Mouse (Mus musculus) frontal cortex, postnatal 25 days (tissue): ENCODE data around the gene Wwox.

ENCODE experiments used
- DNase-seq, 2 experiments: peaks; one replicate each; pipeline ENCODE4 v3.0.0; 2022; ENCODE audit warnings: low spot score in 2 of 2

The Wwox gene

DNA sequence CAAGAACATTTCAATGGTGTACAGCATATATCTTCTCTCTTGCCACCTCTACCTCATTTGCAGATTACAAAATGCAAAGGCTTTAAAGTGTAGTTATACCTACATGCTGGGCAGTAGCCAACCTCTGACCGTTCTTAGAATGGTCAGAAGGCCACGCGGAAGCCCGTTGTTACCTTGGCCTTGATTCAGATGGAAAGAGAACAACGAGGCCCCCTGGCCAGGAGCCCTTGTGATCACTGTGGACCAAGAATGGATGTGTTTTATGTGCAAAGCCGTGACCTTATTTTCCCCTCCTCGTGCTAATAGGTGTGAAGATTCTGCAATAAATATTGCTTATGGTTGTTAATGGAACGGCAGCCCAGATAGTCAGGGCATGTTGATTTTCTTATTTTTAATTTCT lies 582.3 kb downstream of the Wwox start:
- no peak for DNase-seq

DNA sequence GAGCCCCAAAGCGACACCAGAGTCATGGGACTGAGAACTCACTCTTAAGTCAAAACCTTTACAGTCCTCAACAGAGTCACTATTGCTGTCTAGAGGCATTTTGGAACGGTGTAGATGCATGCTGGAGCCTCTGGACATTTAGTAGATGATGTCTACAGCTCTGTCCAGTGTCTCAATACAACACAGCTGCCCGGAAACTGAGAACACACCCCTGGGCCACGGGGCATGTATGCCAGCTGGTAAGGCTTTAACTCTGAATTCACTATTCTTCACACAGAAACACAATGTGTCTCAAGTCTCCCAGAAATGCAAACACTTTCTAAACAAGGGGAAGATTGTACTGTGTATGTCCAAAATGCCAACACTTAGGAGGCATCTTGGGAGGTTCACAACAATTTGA lies 584.6 kb downstream of the Wwox start:
- no peak for DNase-seq

DNA sequence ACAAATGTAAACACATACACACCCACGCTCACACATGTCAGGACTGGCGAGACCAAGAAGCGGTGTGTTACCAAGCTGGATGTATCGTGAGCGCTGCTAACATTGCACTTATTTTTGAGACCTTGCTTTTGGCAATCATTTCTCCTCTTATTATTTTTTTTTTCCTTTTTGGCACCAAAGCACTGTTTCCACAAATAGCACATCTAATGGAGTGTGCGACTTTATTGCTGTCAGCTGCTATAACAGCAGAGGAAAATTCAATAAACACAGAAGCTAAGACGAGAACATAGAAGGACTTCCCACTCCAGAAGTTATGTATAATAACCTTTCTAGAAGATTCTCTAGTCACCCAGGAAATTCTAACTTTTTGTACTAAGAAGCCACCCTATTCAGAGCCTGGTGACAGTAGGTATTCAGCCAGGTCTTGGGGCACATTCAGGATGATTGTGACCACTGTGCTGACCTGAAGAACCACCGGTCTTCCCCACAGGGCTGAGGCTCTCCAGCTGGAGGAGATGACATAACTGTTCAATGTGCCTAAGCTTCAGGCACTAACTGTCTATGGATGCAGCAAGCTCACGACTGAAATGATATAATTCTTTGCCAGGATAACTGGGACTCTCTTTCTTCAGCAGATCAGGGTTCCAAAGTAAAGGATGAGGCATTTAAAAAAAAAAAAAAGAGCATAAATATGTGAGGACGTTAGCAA lies 586.1 kb downstream of the Wwox start:
- DNase-seq = no peak

DNA sequence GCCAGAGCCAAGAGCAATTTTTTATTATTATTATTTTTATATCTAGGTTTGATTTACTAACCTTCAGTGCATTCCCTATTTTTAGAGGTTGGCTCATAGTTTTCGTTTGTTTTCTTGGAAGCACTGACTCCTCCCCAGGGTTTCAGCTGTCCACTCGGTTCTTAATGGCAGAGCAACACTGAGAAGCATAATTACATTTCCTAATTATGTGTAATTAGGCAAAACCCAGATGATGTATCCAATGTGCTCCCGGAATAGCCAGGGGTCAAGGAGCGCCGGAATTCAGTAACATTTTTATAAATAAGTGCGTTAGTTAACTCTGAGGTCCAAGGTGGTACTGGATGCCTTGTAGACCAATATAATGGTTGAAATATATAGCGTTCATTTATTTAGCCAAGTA lies 586.7 kb downstream of the Wwox start:
- no peak for DNase-seq

DNA sequence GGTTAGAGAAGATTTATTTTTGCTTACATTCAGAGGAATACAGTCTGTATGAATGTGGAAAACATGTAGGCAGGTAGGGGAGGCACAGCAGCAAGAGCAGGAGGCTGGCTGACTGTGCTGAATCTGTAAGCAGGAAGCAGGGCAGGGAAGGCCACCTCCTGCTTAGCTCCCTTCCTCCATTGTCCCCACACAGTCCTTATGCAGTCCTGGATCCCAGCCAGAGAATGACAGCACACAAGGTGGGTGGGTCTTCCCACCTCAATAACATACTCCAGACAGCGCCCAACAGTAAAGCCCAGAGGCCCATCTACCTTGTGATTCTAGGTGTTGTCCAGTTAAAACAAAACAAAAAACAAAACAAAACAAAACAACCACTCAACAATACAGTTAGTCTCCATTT lies 593.7 kb downstream of the Wwox start:
- no peak for DNase-seq

DNA sequence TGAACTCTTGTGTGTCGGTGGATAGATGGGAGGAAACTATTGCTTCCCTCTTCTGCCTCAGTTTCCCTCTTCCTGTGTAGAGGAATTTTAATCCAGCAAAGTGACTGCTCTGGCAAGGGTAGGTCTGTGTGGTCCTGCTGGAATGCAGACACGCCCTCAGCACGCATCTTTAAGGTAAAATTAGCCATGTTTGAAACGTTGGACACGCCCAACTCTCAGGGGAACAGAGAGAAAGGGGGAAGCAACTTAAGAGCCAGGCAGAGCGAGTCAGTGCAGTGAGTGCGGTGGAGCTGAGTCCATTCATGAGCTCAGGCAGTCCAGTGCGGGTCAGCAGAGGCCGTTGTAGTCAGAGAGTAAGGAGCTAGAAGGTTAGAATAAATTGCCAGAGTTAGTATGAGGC lies 596.6 kb downstream of the Wwox start:
- DNase-seq = no peak

DNA sequence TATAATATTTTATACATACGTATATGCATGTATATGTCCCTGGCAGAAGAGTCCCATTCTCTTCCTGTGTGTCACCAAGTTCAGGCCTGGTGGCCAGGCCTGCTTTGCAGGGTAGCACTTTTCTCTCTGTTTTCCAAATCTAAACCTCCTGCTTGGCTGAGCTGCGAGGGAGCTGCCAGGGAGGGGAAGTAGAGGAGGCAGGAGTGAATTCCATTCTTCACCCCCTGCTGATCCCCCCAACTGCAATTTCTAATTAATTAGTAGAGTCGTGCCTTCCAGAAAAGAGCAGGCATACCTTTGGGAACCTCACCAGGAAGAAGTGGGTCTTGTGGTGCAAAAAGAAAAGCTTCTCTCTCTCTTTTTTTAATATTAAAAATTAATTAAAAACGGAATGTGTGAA lies 599.0 kb downstream of the Wwox start:
- no peak for DNase-seq

DNA sequence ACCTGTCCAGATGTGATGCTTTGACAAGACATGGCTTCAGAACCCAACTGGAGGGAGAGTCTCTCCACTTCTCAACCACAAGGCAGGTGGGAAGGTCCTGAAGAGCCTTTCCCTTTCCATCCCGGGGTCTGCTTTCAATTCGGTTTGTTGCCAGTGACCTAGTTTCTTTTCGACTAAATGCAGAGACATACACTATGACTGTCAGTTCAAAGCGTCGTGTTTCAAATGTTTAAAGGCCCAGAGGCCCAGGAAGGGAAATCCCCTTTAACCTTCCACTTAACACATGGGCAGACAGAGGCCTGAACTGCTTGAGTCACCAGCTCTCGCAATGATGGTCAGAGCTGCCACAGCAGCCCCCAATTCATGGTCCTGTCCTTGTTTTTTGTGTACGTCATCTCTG lies 606.3 kb downstream of the Wwox start:
- no peak for DNase-seq

DNA sequence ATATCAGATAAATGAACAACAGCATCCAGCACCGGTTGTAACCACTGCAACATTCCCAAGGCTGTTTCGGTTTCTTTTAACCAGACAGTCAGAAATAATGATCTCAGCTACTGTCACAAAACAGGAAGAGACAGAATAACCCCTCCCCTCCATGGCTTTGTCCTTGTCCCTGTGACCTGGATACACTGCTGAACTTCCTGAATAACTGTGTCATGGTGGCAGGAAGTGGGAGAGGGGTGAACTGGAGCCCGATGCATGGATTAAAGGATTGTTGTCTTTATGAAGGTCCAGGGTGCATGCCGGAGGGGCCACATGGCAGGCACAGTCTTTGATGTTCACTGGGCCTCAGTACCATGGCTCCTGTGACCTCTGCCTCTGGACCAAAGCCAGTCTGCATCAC lies 607.0 kb downstream of the Wwox start:
- no peak for DNase-seq

DNA sequence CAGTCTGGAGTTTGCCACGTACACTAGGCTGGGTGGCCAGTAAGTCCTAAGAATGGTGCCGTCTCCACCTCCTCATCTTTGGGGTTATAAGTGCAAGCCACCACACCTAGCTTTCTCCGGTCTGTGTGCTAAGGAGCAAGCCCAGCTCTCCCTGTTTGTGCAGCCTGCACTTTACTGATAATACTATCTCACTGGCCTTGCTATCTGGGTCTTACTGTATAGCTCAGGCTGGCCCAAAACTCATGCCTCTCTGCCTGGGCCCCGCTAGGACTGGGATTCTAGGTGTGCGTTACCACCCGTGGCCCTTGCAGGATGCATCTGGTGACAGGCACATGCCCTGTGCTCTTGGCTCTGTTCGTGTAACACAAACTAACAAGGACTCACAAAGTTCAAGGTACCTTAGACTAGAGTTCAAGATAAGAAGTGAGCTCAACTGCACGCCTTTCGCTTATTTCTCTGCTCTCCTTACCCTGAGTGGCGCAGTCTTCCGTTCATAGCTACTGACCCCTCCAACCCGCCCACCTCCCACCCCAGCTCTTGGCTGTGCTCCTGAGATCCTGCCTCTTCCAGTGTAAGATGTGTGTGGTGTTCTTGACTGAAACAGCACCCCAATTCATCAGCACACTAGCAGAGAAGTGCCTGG lies 618.9 kb downstream of the Wwox start:
- DNase-seq = no peak

DNA sequence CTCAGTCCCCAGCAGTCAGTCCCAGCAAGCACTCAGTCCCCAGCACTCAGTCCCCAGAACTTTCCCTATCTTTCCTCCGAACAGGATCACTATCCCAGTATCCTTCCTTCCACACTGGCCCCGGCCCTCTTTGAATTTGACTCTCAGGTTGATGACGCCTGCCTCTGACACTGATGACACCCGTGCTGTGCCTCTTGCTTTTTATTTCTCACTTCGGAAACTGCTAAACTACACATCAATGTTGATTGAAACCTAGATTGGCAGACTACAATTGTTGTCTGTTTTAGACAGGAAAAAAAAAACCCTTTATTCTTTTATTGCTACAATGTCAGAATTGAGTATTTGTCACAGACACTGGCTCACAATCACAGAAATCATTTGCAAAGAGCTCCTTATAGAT lies 624.2 kb downstream of the Wwox start:
- DNase-seq = no peak

DNA sequence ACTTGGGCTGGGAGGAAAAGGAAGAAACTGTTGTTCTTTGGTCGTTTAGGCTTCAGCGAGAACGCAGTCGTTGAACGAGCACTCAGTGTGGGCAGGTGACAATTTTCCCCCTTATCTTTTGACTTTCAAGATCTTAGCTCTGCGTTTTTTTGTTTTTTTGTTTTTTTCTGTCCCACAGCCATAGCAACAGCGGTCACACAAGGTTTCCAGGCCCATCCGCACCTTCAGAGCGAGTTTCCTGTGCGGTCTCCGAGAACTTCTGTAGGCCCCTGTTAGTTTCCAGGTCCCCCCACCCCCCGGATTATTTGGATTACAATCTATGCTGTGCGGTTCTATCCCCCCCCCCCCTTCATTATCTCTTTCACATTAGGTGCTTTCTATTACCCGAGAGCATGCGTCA lies 625.2 kb downstream of the Wwox start:
- no peak for DNase-seq

DNA sequence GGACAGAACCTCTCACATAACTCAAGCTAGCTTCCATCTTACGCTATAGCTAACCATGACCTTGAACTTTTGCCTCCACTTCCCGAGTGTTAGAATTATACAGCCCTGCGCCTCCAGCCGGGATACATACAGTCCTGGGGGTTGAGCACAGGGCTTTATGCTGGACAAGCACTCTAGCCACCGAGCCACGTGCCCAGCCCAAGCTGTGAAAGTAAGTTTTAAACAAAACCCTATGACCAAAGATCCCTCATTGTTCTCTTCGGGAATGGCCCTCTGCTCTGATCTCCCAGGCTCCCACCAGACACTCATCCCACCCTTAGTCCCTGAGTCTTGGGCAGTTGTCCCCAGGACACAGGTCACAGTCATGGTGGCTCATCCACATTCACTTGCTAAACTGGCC lies 625.9 kb downstream of the Wwox start:
- no peak for DNase-seq

DNA sequence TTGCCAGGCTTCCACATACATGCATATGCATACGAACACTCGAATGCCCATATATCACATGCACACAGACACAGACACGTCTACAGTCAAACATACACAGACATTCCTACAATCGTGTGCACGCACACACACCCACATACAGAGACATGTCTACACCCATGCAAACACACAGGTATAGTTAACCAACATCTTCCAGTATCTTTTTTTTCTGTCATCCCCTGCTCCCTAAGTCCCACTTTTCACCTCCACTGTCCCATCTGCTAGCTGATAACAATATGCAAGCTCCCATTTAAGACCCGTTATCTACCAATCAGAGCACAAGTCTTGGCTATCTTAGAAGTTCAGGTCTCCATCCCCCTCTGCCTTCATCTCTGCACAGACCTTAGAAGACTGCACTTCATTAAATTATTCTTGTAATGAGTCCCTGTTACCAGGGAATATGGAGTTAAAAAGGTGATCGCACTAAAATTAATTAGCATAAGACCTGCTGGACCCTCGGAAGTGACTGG lies 627.1 kb downstream of the Wwox start:
- DNase-seq = no peak

DNA sequence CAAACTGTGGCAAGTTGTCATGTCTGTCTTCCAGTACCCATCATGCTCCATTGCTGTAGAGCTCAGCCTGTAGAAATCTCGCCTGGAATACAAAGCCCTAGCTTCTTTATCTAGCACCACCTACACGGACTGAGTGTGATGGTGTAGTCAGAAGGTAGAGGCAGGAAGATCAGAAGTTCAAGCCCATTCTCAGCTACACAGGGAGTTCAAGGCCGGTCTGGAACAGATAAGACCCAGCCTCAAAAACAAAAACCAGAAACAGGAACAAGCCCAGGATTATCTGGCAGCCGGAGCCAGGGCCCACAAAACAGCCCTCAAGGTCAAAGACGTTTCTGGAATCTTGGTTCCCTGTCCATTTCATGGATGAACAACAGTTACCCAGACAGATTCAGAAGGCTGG lies 629.3 kb downstream of the Wwox start:
- DNase-seq = no peak

DNA sequence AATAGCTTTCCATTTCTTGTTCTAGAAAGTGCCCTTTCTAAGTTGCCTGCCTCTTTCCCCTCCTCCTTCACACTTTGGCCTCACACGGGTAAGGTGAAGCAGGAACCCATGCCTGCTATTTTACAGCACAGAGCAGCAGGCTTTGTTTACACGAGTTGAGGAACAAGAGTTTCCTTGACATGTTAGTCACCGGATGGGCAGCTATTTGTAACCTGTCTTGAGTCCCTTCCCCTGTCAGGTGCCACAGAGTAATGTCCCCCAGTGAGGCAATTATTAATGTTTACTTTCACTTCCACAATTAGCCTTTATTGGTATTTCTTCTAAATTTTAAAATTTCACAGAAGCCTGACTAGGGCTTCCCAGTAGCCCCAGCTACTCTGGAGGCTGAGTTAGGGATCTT lies 630.8 kb downstream of the Wwox start:
- DNase-seq = no peak

DNA sequence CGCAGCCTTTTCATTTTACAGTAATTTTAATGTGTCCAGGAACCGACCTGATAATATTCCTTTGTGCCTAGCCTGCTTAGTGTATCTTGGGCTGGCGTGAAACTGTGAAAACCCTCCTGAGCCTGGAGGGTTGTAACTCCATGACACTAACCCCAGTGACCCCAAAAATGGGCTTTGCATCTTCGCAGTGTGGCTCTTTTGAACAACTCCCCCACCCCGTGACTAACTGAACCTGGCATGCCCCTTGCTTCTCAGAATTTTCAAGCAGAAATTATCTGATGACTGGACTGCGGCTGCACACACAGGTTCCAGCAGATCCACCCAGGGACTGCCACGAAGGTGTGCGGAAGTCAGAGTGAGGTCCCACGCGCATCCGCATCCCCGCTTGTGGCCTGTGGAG lies 631.8 kb downstream of the Wwox start:
- DNase-seq = no peak

DNA sequence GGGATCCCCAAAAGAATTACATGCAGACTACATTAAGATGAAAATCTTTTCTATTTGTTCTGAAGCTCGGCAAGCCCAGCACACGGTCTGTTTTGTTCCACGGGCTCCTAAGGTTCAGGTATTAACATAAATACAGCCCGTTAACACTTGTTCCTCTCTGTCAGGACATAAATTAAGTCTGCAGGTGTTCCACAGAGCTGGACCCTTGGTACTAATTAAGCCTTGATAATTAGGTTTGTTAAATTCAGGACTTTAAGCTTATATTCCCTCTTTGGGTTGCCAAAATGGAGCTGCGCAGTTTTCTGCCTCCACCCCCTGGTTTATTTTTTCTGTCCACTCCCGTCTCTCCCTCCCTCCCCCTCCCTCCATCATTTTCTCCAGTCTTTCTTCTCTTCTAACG lies 638.8 kb downstream of the Wwox start:
- DNase-seq = no peak

DNA sequence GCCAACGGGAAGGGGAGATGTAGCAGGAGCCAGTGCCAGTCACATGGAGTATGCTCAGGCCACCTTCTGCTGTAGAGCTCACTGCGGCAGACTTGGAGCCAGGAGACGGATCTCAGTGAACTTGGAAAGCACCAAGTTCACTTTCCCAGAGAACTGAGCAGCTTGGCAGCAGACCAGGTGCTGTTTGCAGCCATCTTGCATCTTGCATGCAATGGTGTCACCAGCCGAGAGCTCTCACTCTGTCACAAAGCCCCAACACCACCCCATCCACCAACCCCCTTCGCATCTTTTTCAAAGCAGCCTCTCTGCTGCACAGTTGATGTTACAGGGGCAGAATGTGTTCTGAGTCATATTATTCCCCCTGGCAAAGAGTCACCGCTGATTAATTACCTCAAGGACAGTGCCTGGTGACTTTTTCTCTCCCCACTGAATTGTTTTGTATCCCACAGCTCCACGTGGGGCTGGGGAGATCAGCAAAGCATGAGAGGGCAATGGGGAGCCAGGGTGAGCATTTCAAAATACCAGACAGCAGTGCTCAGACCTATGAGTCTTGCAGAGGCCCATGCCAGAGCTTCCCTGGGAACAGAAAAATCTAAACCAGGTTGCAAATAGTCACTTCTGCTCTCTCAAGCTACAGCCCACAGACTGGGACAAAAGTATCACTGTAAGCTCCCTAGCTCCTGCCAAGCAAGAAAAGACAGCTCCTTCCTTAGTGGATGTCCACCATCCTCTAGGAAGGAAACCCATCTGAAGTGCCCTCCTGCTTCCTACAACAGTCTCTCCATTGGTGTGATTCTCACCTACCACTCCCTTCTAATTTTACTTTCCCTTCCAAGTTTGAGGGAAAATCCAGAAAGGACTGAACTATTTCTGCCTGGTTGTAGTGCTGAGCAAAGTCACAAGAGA lies 642.1 kb downstream of the Wwox start:
- DNase-seq = no peak

DNA sequence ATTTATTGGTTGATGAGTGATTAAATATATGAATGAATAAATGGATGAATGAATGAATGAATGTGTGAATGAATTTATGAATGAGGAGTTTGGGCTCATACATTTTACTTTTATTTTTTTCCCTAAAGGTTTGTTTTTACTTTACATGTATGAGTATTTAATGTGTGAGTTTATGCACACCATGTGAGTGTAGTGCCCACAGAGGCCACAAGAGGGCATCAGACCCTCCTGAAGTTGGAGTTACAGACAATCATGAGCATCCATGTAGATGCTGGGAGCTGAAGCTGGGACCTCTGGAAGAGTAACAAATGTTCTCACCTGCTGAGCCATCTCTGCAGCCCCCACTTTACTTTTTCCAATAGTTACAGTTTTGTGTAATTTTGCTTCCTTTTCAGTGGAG lies 648.7 kb downstream of the Wwox start:
- no peak for DNase-seq

DNA sequence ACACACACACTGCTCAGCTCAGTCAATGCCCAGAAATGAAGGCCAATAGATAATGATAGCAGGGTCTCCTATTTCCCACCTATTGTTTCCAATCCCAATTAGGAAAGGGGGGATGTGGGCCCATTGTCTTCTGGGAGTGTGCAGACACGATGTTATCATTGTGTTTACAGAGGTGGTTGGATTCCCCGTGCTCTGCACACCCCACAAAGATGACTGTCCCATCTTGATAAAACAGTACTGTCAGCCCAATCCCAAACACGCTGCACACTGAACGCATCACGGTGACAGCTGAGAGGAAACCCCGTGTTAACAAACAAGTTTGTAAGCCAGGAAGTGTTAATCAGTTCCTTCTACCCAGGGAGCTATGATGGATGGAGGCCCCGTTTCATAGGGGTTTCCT lies 650.3 kb downstream of the Wwox start:
- DNase-seq = no peak

DNA sequence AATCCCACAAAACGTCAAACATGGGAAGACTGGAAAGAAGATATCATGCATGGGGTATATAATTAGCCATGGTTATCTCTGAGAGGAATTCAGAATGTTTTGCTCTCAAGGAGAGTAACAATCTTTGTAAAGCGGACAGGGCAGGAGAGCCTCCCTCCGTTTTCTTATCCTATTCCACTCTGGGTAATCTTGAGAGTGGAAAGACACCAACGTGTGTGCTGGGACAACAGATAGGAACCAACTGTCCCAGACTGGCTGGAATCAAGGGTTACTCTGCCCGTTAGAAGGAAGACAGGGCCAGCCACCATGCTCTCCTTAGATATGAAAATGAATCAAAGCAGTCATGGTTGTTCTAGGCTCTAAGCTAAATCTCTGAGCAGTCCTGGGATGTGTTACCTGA lies 650.7 kb downstream of the Wwox start:
- no peak for DNase-seq

DNA sequence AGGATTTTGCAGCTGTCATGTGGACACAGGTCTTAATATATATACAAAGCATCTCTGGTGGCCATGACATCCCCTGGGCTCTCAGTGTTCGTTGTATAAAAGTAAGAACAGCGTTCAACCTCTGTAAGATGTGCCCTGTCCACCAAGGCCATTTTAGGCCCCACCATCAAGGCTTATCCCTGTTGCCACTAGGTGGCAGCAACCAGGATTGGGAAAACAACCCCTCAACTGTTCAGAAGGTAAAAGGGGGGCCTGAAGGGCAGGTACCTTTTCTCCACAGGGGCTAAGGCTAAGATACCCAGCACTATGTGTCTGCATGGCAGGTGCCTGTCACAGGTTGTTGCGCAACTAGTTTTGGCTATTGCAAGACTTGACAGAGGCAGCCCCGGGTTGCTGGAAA lies 656.1 kb downstream of the Wwox start:
- DNase-seq = no peak
